Mouse (Mus musculus) hindbrain, embryonic 12.5 days (tissue): ENCODE measurements around the gene Piezo1. TPM values are rescaled to one million over a fixed set of nuclear protein-coding genes. Genes with fewer than 3 reads are reported as not detected.

Experiments
- ATAC-seq: fragments of 200-750 bp; cut with Nextera tagmentation; 2 replicates; pipeline ENCODE4 v1.8.0; 2017; ENCODE audit warnings: moderate TSS enrichment; ENCODE audit not compliant: low FRiP score
- H3K27ac ChIP-seq: fragments of 300-500 bp; sonication (generic); 2 replicates; pipeline ENCODE4 v1.5.1; 2016; ENCODE audit warnings: mild to moderate bottlenecking
- H3K27me3 ChIP-seq: fragments of 300-500 bp; sonication (generic); 2 replicates; pipeline ENCODE4 v1.6.1; 2016; ENCODE audit warnings: mild to moderate bottlenecking
- H3K36me3 ChIP-seq: fragments of 300-500 bp; sonication (generic); 2 replicates; pipeline ENCODE4 v1.6.1; 2016; ENCODE audit warnings: mild to moderate bottlenecking
- H3K4me1 ChIP-seq: fragments of 300-500 bp; sonication (generic); 2 replicates; pipeline ENCODE4 v1.6.1; 2016
- H3K4me2 ChIP-seq: fragments of 300-500 bp; sonication (generic); replicated peaks from 2 replicates; pipeline ENCODE4 v1.6.1; 2016; ENCODE audit warnings: mild to moderate bottlenecking
- H3K4me3 ChIP-seq: fragments of 300-500 bp; sonication (generic); 2 replicates; pipeline ENCODE4 v1.5.1; 2016; ENCODE audit warnings: mild to moderate bottlenecking
- H3K9ac ChIP-seq: fragments of 300-500 bp; sonication (generic); 2 replicates; pipeline ENCODE4 v1.6.1; 2016; ENCODE audit warnings: mild to moderate bottlenecking, moderate library complexity
- H3K9me3 ChIP-seq: fragments of 300-500 bp; sonication (generic); replicated peaks from 2 replicates; pipeline ENCODE4 v1.6.1; 2016; ENCODE audit warnings: mild to moderate bottlenecking
- WGBS: fragments of 180-500 bp; shearing (Covaris S2); methylation state at CpG from one replicate; pipeline ENCODE4 v1.1.7; 2016; 5-methylcytosine and 5-hydroxymethylcytosine counted together
- polyA plus RNA-seq: library from polyadenylated mRNA; unstranded; fragments of >200 nt; fragmentation: Nextera tagmentation; extraction: Ambion mirVana; gene quantifications from 2 replicates; pipeline ENCODE4 v1.2.1, GENCODE M21; 2016

Gene Piezo1
- polyA plus RNA-seq, 1 experiment from 2014 or later: 8.9 TPM

GRCm38 (mm10) chr8:122459218-122459900 lies 91.8 kb downstream of the Piezo1 start:
- Histone ChIP-seq H3K4me2 (no peak overlapping the region), H3K36me3 (no peaks in the 10 kb centered on the region), H3K27me3 (peaks cover 91% of the 10 kb centered on the region), H3K4me3 (no peak overlapping the region), H3K4me1 (peaks cover 15% of the 10 kb centered on the region), H3K27ac (no peak overlapping the region), H3K9me3 (no peaks in the 10 kb centered on the region), H3K9ac (no peak overlapping the region)
- no peak for ATAC-seq
- WGBS: 57% methylated on average over 6 of the region's 6 CpGs

GRCm38 (mm10) chr8:122457171-122457570 lies 94.0 kb downstream of the Piezo1 start:
- Histone ChIP-seq H3K4me1 (peaks cover 15% of the 10 kb centered on the region), H3K27me3 (peaks cover 73% of the 10 kb centered on the region), H3K9ac (no peak overlapping the region), H3K9me3 (no peaks in the 10 kb centered on the region), H3K4me2 (no peak overlapping the region), H3K27ac (no peak overlapping the region), H3K4me3 (no peak overlapping the region), H3K36me3 (no peaks in the 10 kb centered on the region)
- no peak for ATAC-seq
- WGBS: 81% methylated on average over 11 of the region's 11 CpGs

GRCm38 (mm10) chr8:122454409-122454808 lies 96.7 kb downstream of the Piezo1 start:
- Histone ChIP-seq H3K4me1 (no peaks in the 10 kb centered on the region), H3K4me3 (no peak overlapping the region), H3K4me2 (no peak overlapping the region), H3K9me3 (no peaks in the 10 kb centered on the region), H3K9ac (no peak overlapping the region), H3K27me3 (peaks cover 45% of the 10 kb centered on the region), H3K27ac (no peak overlapping the region), H3K36me3 (no peaks in the 10 kb centered on the region)
- WGBS: 89% methylated on average over 6 of the region's 6 CpGs
- ATAC-seq: no peak

GRCm38 (mm10) chr8:122452154-122452553 lies 99.0 kb downstream of the Piezo1 start:
- H3K27ac ChIP-seq: no peak overlapping the region
- H3K4me3 ChIP-seq: no peak overlapping the region
- no peak overlapping the region for H3K9ac ChIP-seq
- ATAC-seq: no peak
- no peaks in the 10 kb centered on the region for H3K4me1 ChIP-seq
- H3K9me3 ChIP-seq: no peaks in the 10 kb centered on the region
- 86% methylated on average over 10 of the region's 10 CpGs for WGBS
- H3K36me3 ChIP-seq: no peaks in the 10 kb centered on the region
- peaks cover 25% of the 10 kb centered on the region for H3K27me3 ChIP-seq
- H3K4me2 ChIP-seq: no peak overlapping the region

- H3K27ac ChIP-seq: no peak overlapping the region
- ATAC-seq: no peak
- no peak overlapping the region for H3K4me3 ChIP-seq
- H3K9me3 ChIP-seq: no peaks in the 10 kb centered on the region
- WGBS: 77% methylated on average over 7 of the region's 7 CpGs
- no peaks in the 10 kb centered on the region; the same call in 1 of the 2 replicates for H3K4me1 ChIP-seq
- no peak overlapping the region for H3K4me2 ChIP-seq
- H3K27me3 ChIP-seq: peaks cover 16% of the 10 kb centered on the region
- H3K9ac ChIP-seq: no peak overlapping the region
- H3K36me3 ChIP-seq: no peaks in the 10 kb centered on the region
These were observed 99.9 kb downstream of the Piezo1 start for GRCm38 (mm10) chr8:122451161-122451703.

GRCm38 (mm10) chr8:122445203-122445602 lies 105.9 kb downstream of the Piezo1 start:
- Histone ChIP-seq H3K9ac (no peak overlapping the region), H3K27ac (peak overlapping the region; percentile 94; the same call in 1 of the 2 replicates), H3K4me3 (peak overlapping the region; percentile 68; the same call in 1 of the 2 replicates), H3K4me2 (peak overlapping the region; percentile 90), H3K9me3 (no peaks in the 10 kb centered on the region), H3K4me1 (peaks cover 32% of the 10 kb centered on the region), H3K36me3 (no peaks in the 10 kb centered on the region), H3K27me3 (no peaks in the 10 kb centered on the region)
- no peak for ATAC-seq
- WGBS: 65% methylated on average over 3 of the region's 3 CpGs

GRCm38 (mm10) chr8:122444058-122444748 lies 106.9 kb downstream of the Piezo1 start:
- ATAC-seq: peak; percentile 43
- no peaks in the 10 kb centered on the region for H3K27me3 ChIP-seq
- 18% methylated on average over 19 of the region's 19 CpGs for WGBS
- H3K4me1 ChIP-seq: peaks cover 32% of the 10 kb centered on the region
- peak overlapping the region; percentile 94 for H3K27ac ChIP-seq
- H3K9ac ChIP-seq: peak overlapping the region; percentile 73
- H3K4me3 ChIP-seq: peak overlapping the region; percentile 68
- H3K4me2 ChIP-seq: peak overlapping the region; percentile 90
- H3K9me3 ChIP-seq: no peaks in the 10 kb centered on the region
- H3K36me3 ChIP-seq: peaks cover 7% of the 10 kb centered on the region

- ATAC-seq: peak; percentile 98
- Histone ChIP-seq H3K4me2 (peak within 1 kb of the TSS; percentile 90), H3K4me3 (peak within 1 kb of the TSS; percentile 68), H3K27ac (peak within 1 kb of the TSS; percentile 94), H3K9ac (peak within 1 kb of the TSS; percentile 81), H3K27me3 (no peaks in the 10 kb centered on the region), H3K9me3 (no peaks in the 10 kb centered on the region), H3K4me1 (peaks cover 32% of the 10 kb centered on the region), H3K36me3 (peaks cover 13% of the 10 kb centered on the region)
- under 1% methylated on average over 47 of the region's 47 CpGs for WGBS
These were observed 107.7 kb downstream of the Piezo1 start, which contains the start of gene Mvd for GRCm38 (mm10) chr8:122443262-122444006. Gene Mvd (minus strand): TSS chr8:122443422.

- ATAC-seq: peak; percentile 41
- H3K36me3 ChIP-seq: peaks cover 20% of the 10 kb centered on the region
- 1% methylated on average over 11 of the region's 12 CpGs for WGBS
These were observed 108.3 kb downstream of the Piezo1 start for GRCm38 (mm10) chr8:122442781-122443180.

GRCm38 (mm10) chr8:122442356-122442755 lies 108.8 kb downstream of the Piezo1 start:
- H3K4me2 ChIP-seq: peak overlapping the region; percentile 90
- WGBS: 23% methylated on average over 7 of the region's 7 CpGs
- H3K27ac ChIP-seq: peak overlapping the region; percentile 87
- H3K4me1 ChIP-seq: peaks cover 32% of the 10 kb centered on the region
- H3K27me3 ChIP-seq: no peaks in the 10 kb centered on the region
- peaks cover 24% of the 10 kb centered on the region for H3K36me3 ChIP-seq
- H3K9ac ChIP-seq: peak overlapping the region; percentile 81
- peak overlapping the region; percentile 68 for H3K4me3 ChIP-seq
- ATAC-seq: no peak
- H3K9me3 ChIP-seq: no peaks in the 10 kb centered on the region

More at GRCm38 (mm10) chr8:122442781-122443180, 108.3 kb downstream of the Piezo1 start:
- H3K27me3 ChIP-seq: no peaks in the 10 kb centered on the region
- H3K4me3 ChIP-seq: peak overlapping the region; percentile 68
- peak overlapping the region; percentile 90 for H3K4me2 ChIP-seq
- H3K9ac ChIP-seq: peak overlapping the region; percentile 81
- H3K27ac ChIP-seq: peak overlapping the region; percentile 87
- peaks cover 32% of the 10 kb centered on the region for H3K4me1 ChIP-seq
- no peaks in the 10 kb centered on the region for H3K9me3 ChIP-seq

- no peaks in the 10 kb centered on the region for H3K9me3 ChIP-seq
- peaks cover 34% of the 10 kb centered on the region for H3K36me3 ChIP-seq
- WGBS: 91% methylated on average over 1 of the region's 1 CpGs
- H3K9ac ChIP-seq: no peak overlapping the region
- no peak for ATAC-seq
- no peak overlapping the region for H3K4me3 ChIP-seq
- no peak overlapping the region for H3K4me2 ChIP-seq
- H3K27ac ChIP-seq: no peak overlapping the region
- H3K4me1 ChIP-seq: peaks cover 32% of the 10 kb centered on the region
- no peaks in the 10 kb centered on the region for H3K27me3 ChIP-seq
These were observed 109.8 kb downstream of the Piezo1 start for GRCm38 (mm10) chr8:122441326-122441725.

GRCm38 (mm10) chr8:122439336-122439735 lies 111.8 kb downstream of the Piezo1 start:
- no peak overlapping the region for H3K9ac ChIP-seq
- H3K4me3 ChIP-seq: no peak overlapping the region
- H3K9me3 ChIP-seq: 0 out of 2 replicates have a peak, but pooled peaks cover 4% of the 10 kb centered on the region
- no peak overlapping the region for H3K27ac ChIP-seq
- H3K27me3 ChIP-seq: no peaks in the 10 kb centered on the region
- H3K4me1 ChIP-seq: peaks cover 16% of the 10 kb centered on the region
- 96% methylated on average over 16 of the region's 16 CpGs for WGBS
- ATAC-seq: no peak
- no peak overlapping the region for H3K4me2 ChIP-seq
- H3K36me3 ChIP-seq: peaks cover 51% of the 10 kb centered on the region
